In genomic region chr11:109284811-109285210, GRCm38 (mm10) we compare ENCODE assay signal across 27 mouse cellular contexts. TPM values are rescaled to one million over a fixed set of nuclear protein-coding genes. Genes with fewer than 3 reads are reported as not detected.
"Had no signal": no experiment of that assay in that cellular context is flagged by ENCODE, and none has a peak within 500 bp of the region (broad histone marks: within the 10 kb centered on the region; RNA-seq: fewer than 3 reads in every experiment).

No protein-coding gene starts in this region.

- H3K9ac ChIP-seq: embryonic facial prominence, embryonic 12.5 days; embryonic facial prominence, embryonic 13.5 days; embryonic facial prominence, embryonic 15.5 days; forebrain, embryonic 12.5 days; forebrain, embryonic 13.5 days; forebrain, embryonic 15.5 days; forebrain, postnatal 0 days had no signal

- H3K4me2 ChIP-seq: embryonic facial prominence, embryonic 12.5 days; embryonic facial prominence, embryonic 13.5 days; embryonic facial prominence, embryonic 15.5 days; forebrain, embryonic 12.5 days; forebrain, embryonic 13.5 days; forebrain, embryonic 15.5 days had no signal

- H3K9me3 ChIP-seq: embryonic facial prominence, embryonic 10.5 days; embryonic facial prominence, embryonic 13.5 days; embryonic facial prominence, embryonic 15.5 days; forebrain, embryonic 10.5 days; forebrain, embryonic 13.5 days; forebrain, embryonic 15.5 days; heart, embryonic 10.5 days had no signal

- DNase-seq: cerebellum, adult 2 months; cerebellum, adult 8-10 months; cerebellum, adult 9-11 months; cerebellum, postnatal 25 days; cerebellum, postnatal 36 days; embryo, embryonic 11 days; forebrain, postnatal 0 days; gastrocnemius, adult 2 months; gastrocnemius, postnatal 10 days; gastrocnemius, postnatal 14 days; gastrocnemius, postnatal 25 days; gastrocnemius, postnatal 36 days; heart, adult 11 months; heart, adult 18-20 months; heart, adult 2 months had no signal

- H3K27ac ChIP-seq: embryonic facial prominence, embryonic 10.5 days; embryonic facial prominence, embryonic 12.5 days; embryonic facial prominence, embryonic 13.5 days; embryonic facial prominence, embryonic 15.5 days; forebrain, embryonic 10.5 days; forebrain, embryonic 12.5 days; forebrain, embryonic 13.5 days; forebrain, embryonic 15.5 days; gastrocnemius, adult 2 months; heart, adult 2 months; heart, embryonic 10.5 days had no signal

- H3K4me3 ChIP-seq: embryonic facial prominence, embryonic 10.5 days; embryonic facial prominence, embryonic 12.5 days; embryonic facial prominence, embryonic 13.5 days; embryonic facial prominence, embryonic 15.5 days; erythroblast, embryonic 14.5 days; forebrain, embryonic 10.5 days; forebrain, embryonic 12.5 days; forebrain, embryonic 13.5 days; forebrain, embryonic 15.5 days; gastrocnemius, adult 2 months; heart, adult 2 months; heart, embryonic 10.5 days had no signal

- H3K4me1 ChIP-seq: embryonic facial prominence, embryonic 15.5 days; forebrain, embryonic 10.5 days; forebrain, embryonic 12.5 days; forebrain, embryonic 13.5 days; forebrain, embryonic 15.5 days; heart, embryonic 10.5 days had no signal

- H3K27me3 ChIP-seq: embryonic facial prominence, embryonic 12.5 days; embryonic facial prominence, embryonic 13.5 days; embryonic facial prominence, embryonic 15.5 days; forebrain, embryonic 12.5 days; forebrain, embryonic 13.5 days; forebrain, embryonic 15.5 days had no signal

- H3K36me3 ChIP-seq: embryonic facial prominence, embryonic 10.5 days; embryonic facial prominence, embryonic 12.5 days; embryonic facial prominence, embryonic 13.5 days; embryonic facial prominence, embryonic 15.5 days; forebrain, embryonic 10.5 days; forebrain, embryonic 12.5 days; forebrain, embryonic 15.5 days; heart, embryonic 10.5 days had no signal

- ATAC-seq: forebrain, embryonic 13.5 days; forebrain, embryonic 14.5 days; forebrain, embryonic 15.5 days; forebrain, embryonic 16.5 days; forebrain, postnatal 0 days had no signal

RNA-seq across cellular contexts. Expression of gene Rgs9, which starts 13.1 kb away (rescaled TPM):
- polyA plus RNA-seq: erythroblast, embryonic 14.5 days had no signal
